Mouse (Mus musculus) megakaryocyte, embryonic 14.5 days (primary cell): ENCODE data around the gene Aqp1.

Source experiments
- FLI1 ChIP-seq: IDR thresholded peaks from 2 replicates; pipeline ENCODE4 v1.6.1; 2012; ENCODE audit warnings: low read length, inconsistent platforms, mixed read lengths
- GATA1 ChIP-seq: IDR thresholded peaks from 3 replicates; pipeline ENCODE4 v1.6.1; 2012; ENCODE audit warnings: mixed read lengths, low read length, inconsistent platforms, borderline replicate concordance

GRCm38 (mm10) chr6:55294549-55295131, 41.6 kb upstream of the Aqp1 start:
- TF ChIP-seq GATA1 (no peak), FLI1 (no peak)
